In the genomic region with DNA sequence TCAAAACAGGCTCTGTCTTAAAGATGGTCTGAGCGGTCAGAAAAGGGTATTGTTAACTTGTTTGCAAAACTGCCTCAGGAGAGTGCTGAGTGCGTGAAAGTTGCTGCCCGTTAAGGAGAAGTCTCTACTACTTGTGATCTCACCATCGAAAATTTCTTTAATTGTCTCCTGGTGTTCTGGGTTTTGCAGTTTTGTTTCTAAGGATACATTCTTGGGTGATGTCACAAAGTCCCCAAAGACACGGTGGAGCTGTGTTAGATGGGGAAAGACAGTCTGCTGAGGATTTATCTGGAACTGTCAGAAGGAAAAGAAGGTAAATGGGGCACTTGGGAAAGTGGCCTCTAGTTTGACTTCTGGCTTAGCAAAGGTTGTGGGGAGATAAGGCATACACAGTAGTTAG, we compare ENCODE assay signal across 12 mouse cellular contexts.
DNase-seq lines count a peak whose midpoint lies in the region; ATAC-seq lines count a peak whose summit lies in the region.
"Had no signal": no experiment of that assay in that cellular context is flagged by ENCODE, and none has a peak within 500 bp of the region (broad histone marks: within the 10 kb centered on the region; RNA-seq: fewer than 3 reads in every experiment).

No protein-coding gene starts in this region.

- H3K36me3 ChIP-seq in heart, embryonic 12.5 days, result no peaks in the 10 kb centered on the region
- H3K36me3 ChIP-seq in heart, embryonic 14.5 days (ENCODE audit: control insufficient read depth, insufficient read depth, low read length), result no peaks in the 10 kb centered on the region

- peak overlapping the region; percentile 62 for H3K27ac ChIP-seq in heart, embryonic 12.5 days (ENCODE audit: poor library complexity, severe bottlenecking)
- peak overlapping the region; percentile 33 to 34 for H3K27ac ChIP-seq in heart, embryonic 14.5 days (replicated peaks in 1 of 2; ENCODE audit: control insufficient read depth in 1 of 2, insufficient read depth in 1 of 2, low read depth in 2 of 2, low read length in 2 of 2)
- H3K27ac ChIP-seq: hindbrain, postnatal 0 days had no signal

- WGBS in heart, embryonic 12.5 days, result 33% methylated on average over 5 of the region's 5 CpGs
- WGBS in heart, embryonic 14.5 days, result 37% methylated on average over 5 of the region's 5 CpGs

- no peak for DNase-seq in heart, adult 8-10 months (ENCODE audit: low spot score)
- DNase-seq in MN1 (ENCODE audit: low spot score), result peak; percentile 69
- DNase-seq in adrenal gland, adult (ENCODE audit: inconsistent age in 2 of 2, low spot score in 1 of 2), result no peak
- no peak for DNase-seq in layer of hippocampus, postnatal 36 days
- no peak for DNase-seq in c-Kit-positive CD71-positive TER-119-positive erythroid progenitor cells, embryonic 14.5 days (ENCODE audit: low spot score)
- DNase-seq: cerebellum, postnatal 36 days; right cerebral cortex, adult 18-20 months; thymus, adult 2 months had no signal

- H3K9me3 ChIP-seq in heart, embryonic 12.5 days (replicated peaks), result peaks cover 9% of the 10 kb centered on the region
- no peaks in the 10 kb centered on the region for H3K9me3 ChIP-seq in heart, embryonic 14.5 days (ENCODE audit: control insufficient read depth, low read length)

- H3K9ac ChIP-seq in heart, embryonic 12.5 days, result no peak overlapping the region
- H3K9ac ChIP-seq in heart, embryonic 14.5 days (ENCODE audit: low read length), result no peak overlapping the region

- H3K4me1 ChIP-seq in heart, embryonic 12.5 days (replicated peaks), result peaks cover 31% of the 10 kb centered on the region
- peaks cover 15 to 17% of the 10 kb centered on the region in 2 experiments for H3K4me1 ChIP-seq in heart, embryonic 14.5 days (ENCODE audit: control insufficient read depth in 2 of 2, insufficient read depth in 2 of 2, low read length in 2 of 2)

- H3K27me3 ChIP-seq in heart, embryonic 12.5 days (replicated peaks), result no peaks in the 10 kb centered on the region
- H3K27me3 ChIP-seq in heart, embryonic 14.5 days (ENCODE audit: control insufficient read depth, insufficient read depth, low read length), result no peaks in the 10 kb centered on the region

- H3K4me2 ChIP-seq in heart, embryonic 12.5 days, result peak overlapping the region; percentile 14; the same call in 1 of the 2 replicates
- H3K4me2 ChIP-seq in heart, embryonic 14.5 days (ENCODE audit: low read length), result no peak overlapping the region

- no peak overlapping the region for H3K4me3 ChIP-seq in heart, embryonic 12.5 days
- no peak overlapping the region for H3K4me3 ChIP-seq in heart, embryonic 14.5 days (ENCODE audit: control insufficient read depth in 1 of 2, insufficient read depth in 1 of 2, low read depth in 1 of 2, low read length in 2 of 2)

- no peak for ATAC-seq in heart, embryonic 12.5 days (ENCODE audit: insufficient number of reproducible peaks, low FRiP score)
- ATAC-seq in heart, embryonic 14.5 days (ENCODE audit: insufficient number of reproducible peaks, insufficient read depth, low FRiP score, low read depth), result no peak
- ATAC-seq in megakaryocyte, adult 5-6 weeks (ENCODE audit: poor library complexity, severe bottlenecking), result 0 out of 2 replicates have a peak, but pooled peaks have one; percentile 6
- ATAC-seq: hindbrain, postnatal 0 days had no signal
